Mouse (Mus musculus): Measurements from ENCODE around the gene Sult2b1.

Gene Sult2b1

GRCm38 (mm10) chr7:45695098-45695497, 89.4 kb downstream of the Sult2b1 start:
- no peak for DNase-seq (ENCODE audit: low spot score)

GRCm38 (mm10) chr7:45693921-45694591, 90.4 kb downstream of the Sult2b1 start, which contains the start of gene Sec1:
Gene Sec1 (minus strand): TSS chr7:45694402.
- no peak for DNase-seq (ENCODE audit: low spot score)

- no peak for DNase-seq (ENCODE audit: low spot score)
Measured at GRCm38 (mm10) chr7:45692364-45692763, 92.1 kb downstream of the Sult2b1 start.

GRCm38 (mm10) chr7:45689800-45690199, 94.7 kb downstream of the Sult2b1 start:
- no peak for DNase-seq (ENCODE audit: low spot score)

- no peak for DNase-seq (ENCODE audit: low spot score)
Measured at GRCm38 (mm10) chr7:45689099-45689498, 95.4 kb downstream of the Sult2b1 start.

GRCm38 (mm10) chr7:45686841-45687240, 97.6 kb downstream of the Sult2b1 start:
- DNase-seq (ENCODE audit: low spot score) = no peak

GRCm38 (mm10) chr7:45685811-45686210, 98.7 kb downstream of the Sult2b1 start:
- DNase-seq (ENCODE audit: low spot score) = no peak

- no peak for DNase-seq (ENCODE audit: low spot score)
Measured at GRCm38 (mm10) chr7:45683396-45684050, 100.9 kb downstream of the Sult2b1 start, which contains the start of gene Ntn5. Gene Ntn5 (plus strand): TSS chr7:45684022.

GRCm38 (mm10) chr7:45682144-45683126, 102.0 kb downstream of the Sult2b1 start:
- DNase-seq (ENCODE audit: low spot score) = peak; percentile 78

GRCm38 (mm10) chr7:45681046-45681736, 103.3 kb downstream of the Sult2b1 start:
- DNase-seq (ENCODE audit: low spot score) = no peak

Measured in layer of hippocampus, adult 9-10 months (tissue).